8 mouse cellular contexts compared by ENCODE assay signal in the genomic region with DNA sequence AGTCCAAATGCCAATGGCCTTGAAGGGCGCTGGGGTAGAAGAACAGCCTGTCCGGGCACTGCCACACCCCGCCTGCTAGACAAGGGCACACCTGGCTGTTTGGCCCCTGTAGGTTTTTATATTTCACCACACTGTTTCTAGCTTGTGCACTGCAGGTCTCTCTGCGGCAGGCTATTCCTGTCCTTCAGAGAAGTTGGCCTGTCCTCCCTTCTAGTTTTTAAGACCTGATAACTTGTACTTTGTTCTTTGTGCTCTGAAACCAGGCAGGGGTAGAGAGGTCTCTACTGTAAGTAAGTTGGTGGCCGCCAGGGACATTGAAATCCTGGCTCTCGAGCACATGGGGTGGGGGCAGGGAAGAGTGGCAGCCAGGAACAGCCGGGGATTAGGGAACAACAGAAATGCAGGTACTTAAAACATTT. TPM values are rescaled to one million over a fixed set of nuclear protein-coding genes. Genes with fewer than 3 reads are reported as not detected.
DNase-seq lines count a peak whose midpoint lies in the region; ATAC-seq and TF ChIP-seq lines count a peak whose summit lies in the region.

No protein-coding gene starts in this region.

- H3K36me3 ChIP-seq in kidney, embryonic 15.5 days: no peaks in the 10 kb centered on the region

- 29% methylated on average over 7 of the region's 7 CpGs for WGBS in kidney, embryonic 15.5 days
- WGBS in cerebellum, adult 2 months: 32% methylated on average over 7 of the region's 7 CpGs

- peaks cover 21% of the 10 kb centered on the region for H3K4me1 ChIP-seq in kidney, embryonic 15.5 days
- H3K4me1 ChIP-seq in cerebellum, adult 2 months (ENCODE audit: control insufficient read depth, insufficient read depth, low read length): no peaks in the 10 kb centered on the region

- peak overlapping the region; percentile 33 for H3K4me3 ChIP-seq in kidney, embryonic 15.5 days (replicated peaks)
- H3K4me3 ChIP-seq in cerebellum, adult 2 months (replicated peaks; ENCODE audit: insufficient read depth, low read depth, low read length): no peak overlapping the region

- H3K4me2 ChIP-seq in kidney, embryonic 15.5 days: peak overlapping the region; percentile 59

- TF ChIP-seq CTCF in cerebellum, adult 2 months (IDR thresholded peaks at IDR 0.05; ENCODE audit: borderline replicate concordance, insufficient read depth, low read depth, low read length): no peak

- peak; percentile 61 for ATAC-seq in granulocyte monocyte progenitor cell, adult 5-6 weeks (replicated peaks; ENCODE audit: poor library complexity, severe bottlenecking)
- peak; percentile 65; the same call in 1 of the 2 replicates for ATAC-seq in kidney, embryonic 15.5 days (replicated peaks; ENCODE audit: low FRiP score)
- peak; percentile 73 for ATAC-seq in megakaryocyte-erythroid progenitor cell, adult 5-6 weeks (replicated peaks; ENCODE audit: low FRiP score, low TSS enrichment, poor library complexity, severe bottlenecking)

- H3K9ac ChIP-seq in kidney, embryonic 15.5 days: no peak overlapping the region

- no peaks in the 10 kb centered on the region for H3K9me3 ChIP-seq in kidney, embryonic 15.5 days (replicated peaks)

- H3K27ac ChIP-seq in kidney, embryonic 15.5 days: peak overlapping the region; percentile 54
- H3K27ac ChIP-seq in cerebellum, adult 2 months (ENCODE audit: insufficient read depth, low read length): no peak overlapping the region

- H3K27me3 ChIP-seq in kidney, embryonic 15.5 days: no peaks in the 10 kb centered on the region
- no peaks in the 10 kb centered on the region for H3K27me3 ChIP-seq in cerebellum, adult 2 months (ENCODE audit: control insufficient read depth, insufficient read depth, low read length)

- TF ChIP-seq POLR2A in cerebellum, adult 2 months (IDR thresholded peaks at IDR 0.05; ENCODE audit: borderline replicate concordance, insufficient read depth, low read length): no peak

- DNase-seq in adrenal gland, adult 2 months: peak; percentile 55
- no peak for DNase-seq in adrenal gland, postnatal 4 days (ENCODE audit: low spot score in 2 of 2)
- DNase-seq in R1 (ENCODE audit: low read depth, low spot score): peak; percentile 74
- DNase-seq in spleen, adult 12 weeks (ENCODE audit: low spot score): no peak
- DNase-seq in cerebellum, adult 2 months: no peak

RNA-seq across cellular contexts. Expression of a gene that starts 44.8 kb away (rescaled TPM):
- total RNA-seq in adrenal gland, adult 2 months (2021): 10 to 100 TPM; 16.4 to 23.1 TPM
- 10.1 and 10.8 TPM in 2 replicates for polyA plus RNA-seq in adrenal gland, adult 2 months (2012; rRNA removed)
- total RNA-seq in adrenal gland, postnatal 4 days (2021): 10 to 100 TPM; 34.9 to 37.9 TPM
- 43.1 and 67.6 TPM in 2 replicates for total RNA-seq in granulocyte monocyte progenitor cell, adult 5-6 weeks (2014; fragmentation: Nextera tagmentation)
- 29.8 and 36.0 TPM in 2 replicates for total RNA-seq in granulocyte monocyte progenitor cell, adult 5-6 weeks (2017)
- 4.7 and 5.0 TPM in 2 replicates for polyA plus RNA-seq in kidney, embryonic 15.5 days (2015; fragmentation: Nextera tagmentation; extraction: Ambion mirVana)
- 26.3 and 61.7 TPM in 2 replicates for total RNA-seq in megakaryocyte-erythroid progenitor cell, adult 5-6 weeks (2014; fragmentation: Nextera tagmentation)
- total RNA-seq in megakaryocyte-erythroid progenitor cell, adult 5-6 weeks (2017): 16.2 and 30.3 TPM in 2 replicates
- polyA plus RNA-seq in cerebellum, adult 2 months (2012; rRNA removed): 0.93 and 0.98 TPM in 2 replicates

Comparison
In these comparisons a context has a peak if more than half of its experiments do, and no peak if none do; other contexts are left out.
1. DNase-seq: peak in adrenal gland, adult 2 months (single experiment) and R1 (single experiment); none in adrenal gland, postnatal 4 days (0 of 2), spleen, adult 12 weeks (single experiment) and cerebellum, adult 2 months (0 of 2).
2. Peak in every context shown above with its lines, with median percentiles within 50 percentile points of each other: ATAC-seq.